ENCODE assay signal across 7 mouse cellular contexts in the genomic region with DNA sequence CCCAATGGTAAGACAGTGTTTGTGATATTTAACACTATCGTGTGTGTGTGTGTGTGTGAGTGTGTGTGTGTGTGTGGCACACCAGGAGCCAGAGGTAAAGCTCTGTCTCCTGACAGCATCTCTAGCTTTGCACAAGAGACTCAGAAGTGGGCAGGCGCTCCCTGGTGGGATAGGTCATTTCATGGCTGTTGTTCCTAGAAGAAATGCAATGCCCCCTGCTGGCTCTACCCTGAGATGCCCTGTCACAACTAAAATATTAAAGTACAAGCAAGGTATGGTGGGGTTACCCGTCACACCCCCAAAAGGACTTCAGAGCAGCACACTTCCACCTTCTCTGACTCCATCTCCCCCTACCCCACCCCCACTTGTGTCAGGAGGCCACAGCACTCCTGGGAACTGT.
A peak's percentile ranks its signal among the peaks of the same experiment; 100 is the strongest.
DNase-seq lines count a peak whose midpoint lies in the region.

No protein-coding gene starts in this region.

- DNase-seq in kidney, postnatal 36 days, result peak; percentile 2 to 49
- no peak for DNase-seq in kidney, postnatal 4 days
- peak; percentile 60 for DNase-seq in NIH3T3 (ENCODE audit: low read depth)
- DNase-seq in lung, postnatal 25 days (ENCODE audit: low spot score), result peak; percentile 48
- DNase-seq in thymus, postnatal 10 days (ENCODE audit: low spot score in 2 of 2), result peak; percentile 26 to 31
- DNase-seq in layer of hippocampus, postnatal 36 days, result no peak
- DNase-seq in right cerebral cortex, adult 2 months (ENCODE audit: low spot score in 2 of 2), result no peak

Comparison
In these comparisons a context has a peak if more than half of its experiments do, and no peak if none do; other contexts are left out.
1. DNase-seq: peak in kidney, postnatal 36 days (2 of 2), NIH3T3 (single experiment), lung, postnatal 25 days (single experiment) and thymus, postnatal 10 days (2 of 2); none in kidney, postnatal 4 days (0 of 2), layer of hippocampus, postnatal 36 days (0 of 2) and right cerebral cortex, adult 2 months (0 of 2).